Mouse (Mus musculus): ENCODE data around the gene Aoah.

The Aoah gene

DNA sequence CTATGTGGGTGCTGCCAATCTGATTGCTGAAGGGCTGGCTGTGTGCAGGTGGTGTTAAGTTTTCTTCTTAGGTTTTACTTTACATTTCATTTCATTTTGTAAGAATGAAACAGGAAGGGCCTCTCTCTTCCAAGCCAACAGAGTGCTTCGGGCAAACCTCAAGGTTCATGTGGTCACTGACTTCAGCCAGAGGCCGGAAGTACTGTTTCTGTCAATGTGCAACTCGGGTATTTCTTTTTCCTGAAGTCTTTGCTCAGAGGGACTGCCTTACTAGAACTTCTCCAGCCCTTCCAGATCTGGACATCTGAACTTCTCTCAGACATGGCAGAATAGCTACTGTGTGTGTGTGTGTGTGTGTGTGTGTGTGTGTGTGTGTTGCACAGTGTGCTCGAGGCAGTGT lies at the start of gene Aoah:
Aoah (plus strand) TSS at position 213 of the 400 bp plus-strand sequence.
- DNase-seq (ENCODE audit: low spot score): no peak

- no peak for DNase-seq (ENCODE audit: low spot score)
These were observed 39.1 kb upstream of the Aoah start for GRCm38 (mm10) chr13:20754843-20755242.

DNA sequence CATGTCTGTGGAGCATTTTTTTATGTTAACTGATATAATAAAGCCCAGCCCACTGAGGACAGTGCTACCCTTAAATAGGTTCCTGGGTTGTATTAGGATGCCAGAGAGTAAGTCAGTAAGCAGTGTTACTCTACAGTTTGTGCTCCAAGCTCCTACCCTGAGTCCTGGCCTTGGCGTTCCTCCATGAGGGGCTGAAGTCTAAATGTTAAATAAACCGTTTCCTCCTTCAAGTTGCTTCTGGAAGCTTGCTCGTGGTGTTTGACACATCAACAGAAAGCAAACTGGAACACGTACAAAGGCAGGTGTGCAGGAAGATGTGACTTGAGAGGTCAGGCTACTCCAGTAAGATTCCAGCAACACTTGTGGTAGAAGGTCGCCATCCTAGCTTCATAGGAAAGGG lies 10.3 kb upstream of the Aoah start:
- no peak for DNase-seq (ENCODE audit: low spot score)

GRCm38 (mm10) chr13:20784060-20784459 lies 9.9 kb upstream of the Aoah start:
- DNase-seq (ENCODE audit: low spot score): no peak

GRCm38 (mm10) chr13:20785960-20786359 lies 8.0 kb upstream of the Aoah start:
- DNase-seq (ENCODE audit: low spot score): no peak

DNA sequence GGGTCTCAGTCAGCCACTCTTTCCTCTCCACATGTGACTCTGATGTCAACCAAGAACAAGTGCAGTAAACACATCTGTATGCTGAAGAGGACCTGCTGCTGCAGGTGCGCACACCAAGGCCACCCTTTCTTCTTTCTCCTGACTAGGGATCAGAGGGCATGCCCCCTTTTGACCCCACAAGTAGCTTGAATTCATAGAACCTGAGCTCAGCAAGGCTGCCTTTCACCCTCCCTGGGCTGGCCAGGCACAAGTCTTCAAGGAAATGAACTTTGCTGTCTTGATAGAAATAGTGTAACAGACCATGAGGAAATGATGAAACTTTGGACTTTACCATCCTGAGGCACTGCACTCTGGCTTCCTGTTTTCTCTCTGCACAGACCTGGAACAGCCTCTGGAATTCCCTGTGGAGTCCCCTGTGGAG lies 7.1 kb upstream of the Aoah start:
- no peak for DNase-seq (ENCODE audit: low spot score)

DNA sequence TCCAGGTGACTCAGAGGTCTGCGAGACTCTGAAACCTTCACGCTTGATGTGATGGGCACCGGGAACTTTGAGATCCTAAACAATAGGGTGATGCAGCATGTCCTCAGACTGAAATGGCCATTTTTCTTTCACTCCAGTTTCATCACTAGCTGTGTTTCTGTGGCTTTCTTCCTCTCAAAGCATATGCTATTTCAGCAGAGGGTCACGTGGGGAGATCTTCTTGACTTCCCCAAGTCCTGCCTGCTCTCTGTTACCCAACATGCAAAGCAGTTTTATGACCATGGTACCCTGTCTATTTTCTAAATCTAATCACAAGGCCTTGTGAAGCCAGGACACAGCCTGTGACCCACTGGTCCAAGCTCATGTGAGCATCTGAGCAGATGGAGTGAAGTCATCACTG lies 6.0 kb upstream of the Aoah start:
- no peak for DNase-seq (ENCODE audit: low spot score)

DNA sequence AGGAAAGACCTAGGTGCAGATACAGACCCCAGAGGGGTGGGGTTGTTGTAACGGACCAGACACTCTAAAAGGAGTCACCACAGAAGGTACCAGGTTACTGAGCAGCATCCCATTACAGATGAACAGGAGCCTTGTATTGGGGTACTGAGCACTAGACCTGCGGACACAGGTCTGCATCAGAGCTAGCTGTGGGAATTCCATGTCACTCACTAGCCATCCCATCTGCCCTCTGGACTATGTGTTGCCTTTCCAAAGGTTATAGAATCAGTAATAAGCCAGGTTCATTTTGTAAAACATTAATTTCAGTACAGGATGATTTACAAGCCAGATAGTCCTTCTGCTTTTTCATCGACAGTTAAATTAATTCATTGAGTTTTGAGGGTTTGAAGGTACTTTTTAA lies 2.7 kb downstream of the Aoah start:
- DNase-seq (ENCODE audit: low spot score): no peak

- DNase-seq (ENCODE audit: low spot score): no peak
These were observed 4.6 kb downstream of the Aoah start for GRCm38 (mm10) chr13:20798536-20798935.

DNA sequence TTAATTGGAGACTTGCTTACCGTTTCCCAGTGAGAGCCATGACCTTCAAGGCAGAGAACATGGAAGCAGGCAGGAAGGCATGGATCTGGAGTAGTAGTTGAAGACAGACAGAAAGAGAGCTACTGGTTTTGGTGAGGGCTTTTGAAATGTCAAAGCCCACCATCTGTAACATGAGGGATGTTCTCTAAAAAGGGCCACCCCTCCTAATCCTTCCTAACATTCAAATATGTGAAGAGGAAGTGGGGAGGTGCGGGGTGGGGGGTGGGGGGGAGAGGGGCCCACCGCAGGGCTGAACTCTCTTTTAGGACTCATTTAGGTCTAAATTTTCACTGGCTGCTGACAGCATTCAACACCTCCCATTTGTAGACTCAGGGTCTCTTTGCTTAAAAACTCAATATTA lies 5.9 kb downstream of the Aoah start:
- DNase-seq (ENCODE audit: low spot score): no peak

GRCm38 (mm10) chr13:20800569-20800968 lies 6.7 kb downstream of the Aoah start:
- DNase-seq (ENCODE audit: low spot score): no peak

- no peak for DNase-seq (ENCODE audit: low spot score)
These were observed 18.0 kb downstream of the Aoah start for GRCm38 (mm10) chr13:20811782-20812406.

DNA sequence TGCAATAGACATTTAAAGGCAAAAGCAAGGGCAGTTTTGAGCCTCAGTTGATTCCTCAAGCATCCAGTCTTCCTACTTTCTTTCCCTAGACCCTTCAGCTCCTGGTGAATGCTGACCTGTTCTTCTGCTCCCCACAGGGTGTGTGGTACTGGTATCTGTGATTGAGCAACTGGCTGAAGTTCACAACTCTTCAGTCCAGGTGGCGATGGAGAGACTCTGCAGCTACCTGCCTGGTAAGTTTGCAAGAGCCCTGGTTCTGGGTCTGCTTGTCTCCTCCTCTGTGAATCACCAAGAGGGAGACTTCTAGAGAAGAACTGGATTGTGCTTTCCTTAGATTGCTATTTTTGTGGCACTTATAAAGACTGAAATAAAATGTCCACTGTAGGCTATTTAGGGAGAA lies 22.5 kb downstream of the Aoah start:
- no peak for DNase-seq (ENCODE audit: low spot score)

DNA sequence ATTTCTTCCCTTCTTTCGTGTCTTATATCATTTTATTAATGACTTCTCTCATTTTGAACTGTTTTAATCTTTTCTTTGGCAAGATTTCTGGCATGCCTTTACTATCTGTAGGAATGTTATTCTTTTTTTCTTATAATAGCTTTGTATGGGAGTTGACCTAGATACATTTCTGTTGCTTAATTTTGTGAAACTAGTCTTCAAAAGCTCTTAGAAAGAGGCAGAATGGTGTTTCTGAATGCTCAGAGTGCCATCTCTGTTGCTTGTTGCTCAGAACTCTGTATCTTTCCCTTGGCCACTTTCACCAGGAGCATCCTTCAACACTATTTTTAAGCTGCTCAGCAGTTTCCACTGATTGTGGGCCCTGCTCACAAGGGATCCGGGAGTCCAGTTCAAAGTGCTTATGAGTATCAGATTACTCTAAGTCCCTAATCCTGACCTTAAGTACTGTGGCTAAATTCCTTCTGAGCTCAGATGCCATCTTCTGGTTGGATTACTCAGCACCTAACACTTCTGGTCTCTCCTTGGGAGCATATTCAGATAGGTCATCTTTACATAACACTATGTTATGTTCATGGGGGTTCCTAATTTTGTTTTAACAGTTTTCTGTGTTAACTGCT lies 26.9 kb downstream of the Aoah start:
- DNase-seq (ENCODE audit: low spot score): no peak

GRCm38 (mm10) chr13:20828728-20829127 lies 34.8 kb downstream of the Aoah start:
- no peak for DNase-seq (ENCODE audit: low spot score)

DNA sequence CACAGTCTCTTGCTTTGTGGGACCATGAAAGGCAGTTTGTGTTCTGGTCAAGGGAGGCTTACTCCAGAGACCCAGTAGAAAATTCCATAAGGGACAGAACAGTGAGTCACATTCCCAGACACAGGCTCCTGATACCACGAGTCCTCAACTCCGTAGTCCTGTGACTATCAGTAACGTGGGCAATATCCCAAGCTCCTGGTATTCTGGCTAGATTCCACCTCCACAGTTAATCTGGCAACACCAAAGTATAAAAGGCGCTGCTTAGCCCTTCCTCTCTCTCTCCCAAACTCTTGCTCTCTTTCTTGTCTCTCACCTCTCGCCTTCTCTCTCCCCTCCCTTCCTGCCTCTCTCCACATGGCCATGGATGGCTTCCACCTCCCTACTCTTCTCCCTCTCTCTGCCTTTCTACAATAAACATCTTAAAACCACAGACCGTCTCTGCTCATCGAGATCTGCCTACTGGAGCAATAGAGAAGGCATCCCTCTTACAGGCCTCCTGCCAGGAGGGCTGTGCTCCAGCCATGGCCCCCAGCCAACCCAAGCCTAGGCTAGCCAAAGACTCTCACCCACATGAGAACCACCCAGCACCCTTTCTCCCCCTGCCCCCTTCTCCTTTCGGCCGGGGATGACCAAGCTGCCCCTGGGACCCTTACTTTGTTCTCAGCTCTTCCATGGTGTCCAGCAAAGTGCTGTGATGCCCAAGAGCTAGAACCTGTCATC lies 35.4 kb downstream of the Aoah start:
- DNase-seq (ENCODE audit: low spot score): no peak

DNA sequence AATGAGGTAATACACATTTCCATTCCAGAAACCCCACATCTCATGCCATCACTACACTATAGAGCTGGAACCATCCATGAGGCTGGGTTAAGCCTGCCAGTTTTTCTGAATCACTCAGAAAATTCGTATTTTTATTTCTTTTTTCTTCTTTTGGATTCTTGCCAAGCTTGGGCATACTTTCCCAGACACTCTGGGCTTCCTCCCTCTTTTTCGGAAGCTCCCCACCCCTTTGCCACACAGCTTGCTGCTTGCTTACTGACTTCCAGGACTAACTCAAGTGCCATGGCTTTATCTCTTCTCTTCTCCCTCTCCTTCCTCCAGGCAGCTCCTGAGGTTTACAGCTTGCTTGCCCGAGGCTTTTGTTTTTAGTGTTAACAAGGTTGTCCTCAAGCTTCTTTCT lies 62.0 kb downstream of the Aoah start:
- DNase-seq (ENCODE audit: low spot score): no peak

GRCm38 (mm10) chr13:20899372-20899771 lies 105.5 kb downstream of the Aoah start:
- no peak for DNase-seq (ENCODE audit: low spot score)

- no peak for DNase-seq (ENCODE audit: low spot score)
These were observed 106.6 kb downstream of the Aoah start for GRCm38 (mm10) chr13:20900396-20900971.

- DNase-seq (ENCODE audit: low spot score): no peak
These were observed 107.1 kb downstream of the Aoah start for GRCm38 (mm10) chr13:20900972-20901457.

DNA sequence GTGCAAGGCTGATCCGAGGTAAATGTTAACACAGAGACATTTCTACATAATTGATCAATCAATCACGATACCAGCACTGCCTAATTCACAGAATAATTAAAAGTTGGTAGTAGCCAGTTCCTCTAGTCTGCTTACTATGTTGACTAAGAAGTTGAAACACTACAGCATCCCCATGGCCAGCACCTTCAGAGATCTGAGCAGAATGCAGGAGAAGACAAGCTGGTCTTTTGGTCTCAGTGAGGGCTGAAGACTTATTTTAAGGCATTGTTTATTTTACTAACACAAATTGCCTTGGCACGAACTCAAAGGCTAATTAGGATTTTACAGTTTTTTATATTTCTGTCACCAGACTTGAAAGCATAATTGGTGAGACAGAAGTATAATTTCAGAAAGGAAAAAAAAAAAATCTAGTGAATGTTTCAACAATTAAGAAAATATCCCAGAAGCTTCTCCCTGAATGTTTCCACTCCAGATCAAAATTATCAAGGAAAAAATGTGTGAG lies 107.8 kb downstream of the Aoah start:
- no peak for DNase-seq (ENCODE audit: low spot score)

- no peak for DNase-seq (ENCODE audit: low spot score)
These were observed 110.2 kb downstream of the Aoah start for GRCm38 (mm10) chr13:20904118-20904517.

- DNase-seq (ENCODE audit: low spot score): no peak
These were observed 111.3 kb downstream of the Aoah start for GRCm38 (mm10) chr13:20905195-20905594.

All from urinary bladder, postnatal 10 days (tissue).